Mouse (Mus musculus) megakaryocyte, adult 5-6 weeks (primary cell): ENCODE data around the gene Tjp3. TPM values are rescaled to one million over a fixed set of nuclear protein-coding genes. Genes with fewer than 3 reads are reported as not detected.
A peak's percentile ranks its signal among the peaks of the same experiment; 100 is the strongest.

Source experiments
- ATAC-seq: 2 replicates; pipeline ENCODE4 v1.8.0; 2016; ENCODE audit warnings: mild to moderate bottlenecking, inconsistent platforms; ENCODE audit not compliant: poor library complexity, severe bottlenecking
- total RNA-seq, 2 experiments: library from RNA; stranded (forward) in 1 of 2; stranded (reverse) in 1 of 2; fragments of 153-499, 151-499 nt in 1 of 2; fragments of 221-1000, 200-1000 nt in 1 of 2; gene quantifications; 2 replicates each; pipeline versions ENCODE4 v1.2.3 to v1.2.4; 2015 to 2017

The Tjp3 gene
- total RNA-seq, 2 experiments from 2014 or later = 3.7 to 5.0 TPM

- ATAC-seq = no peak
Observed at GRCm38 (mm10) chr10:81299585-81300351, 8.4 kb upstream of the Tjp3 start.

GRCm38 (mm10) chr10:81298369-81299100 lies 7.2 kb upstream of the Tjp3 start:
- ATAC-seq = peak; percentile 70

GRCm38 (mm10) chr10:81297845-81298244 lies 6.5 kb upstream of the Tjp3 start:
- peak; percentile 63 for ATAC-seq

- no peak for ATAC-seq
Observed at GRCm38 (mm10) chr10:81297246-81297645, 5.9 kb upstream of the Tjp3 start.

- no peak for ATAC-seq
Observed at GRCm38 (mm10) chr10:81295185-81295584, 3.8 kb upstream of the Tjp3 start.

- ATAC-seq = no peak
Observed at GRCm38 (mm10) chr10:81294442-81294841, 3.1 kb upstream of the Tjp3 start.

GRCm38 (mm10) chr10:81293334-81294030 lies 2.1 kb upstream of the Tjp3 start:
- no peak for ATAC-seq

GRCm38 (mm10) chr10:81292554-81293333 lies 1.4 kb upstream of the Tjp3 start, which contains the start of gene Pip5k1c:
Gene Pip5k1c, plus strand, starts transcription at chr10:81292963.
- ATAC-seq = peak; percentile 78

- ATAC-seq = no peak
Observed at GRCm38 (mm10) chr10:81290698-81291460, 502 bp downstream of the Tjp3 start.

GRCm38 (mm10) chr10:81289811-81290210 lies 1.6 kb downstream of the Tjp3 start:
- no peak for ATAC-seq

- ATAC-seq = 0 out of 2 replicates have a peak, but pooled peaks have one; percentile 13
Observed at GRCm38 (mm10) chr10:81289278-81289677, 2.1 kb downstream of the Tjp3 start.

- no peak for ATAC-seq
Observed at GRCm38 (mm10) chr10:81288601-81289000, 2.8 kb downstream of the Tjp3 start.

- ATAC-seq = no peak
Observed at GRCm38 (mm10) chr10:81287513-81288157, 3.7 kb downstream of the Tjp3 start.

GRCm38 (mm10) chr10:81286586-81286985 lies 4.8 kb downstream of the Tjp3 start:
- no peak for ATAC-seq

- ATAC-seq = peak; percentile 91
Observed at GRCm38 (mm10) chr10:81285694-81286450, 5.5 kb downstream of the Tjp3 start.

GRCm38 (mm10) chr10:81284719-81285118 lies 6.7 kb downstream of the Tjp3 start:
- no peak for ATAC-seq

- no peak for ATAC-seq
Observed at GRCm38 (mm10) chr10:81284189-81284588, 7.2 kb downstream of the Tjp3 start.

GRCm38 (mm10) chr10:81279496-81279895 lies 11.9 kb downstream of the Tjp3 start:
- no peak for ATAC-seq

GRCm38 (mm10) chr10:81277676-81278075 lies 13.7 kb downstream of the Tjp3 start:
- ATAC-seq = no peak
